Mouse (Mus musculus) CH12F3 (cell line): ENCODE results near the gene Nlk.

ENCODE experiments used
- in situ Hi-C: fragments of 300-500 bp; cut with MboI; formaldehyde crosslinking; loops from 2 replicates; pipeline ENCODE4 v1.14.3; 2020; ENCODE audit warnings: low sequenced_read_pairs

The Nlk gene

GRCm38 (mm10) chr11:78696777-78697752 is at the start of gene Nlk:
TSS of gene Nlk (minus strand) at chr11:78697373.
- in situ Hi-C loops = no loop called here

GRCm38 (mm10) chr11:78746264-78746663 is 49.1 kb upstream of the Nlk start:
- in situ Hi-C loops = no loop called here

GRCm38 (mm10) chr11:78745475-78745874 is 48.3 kb upstream of the Nlk start:
- in situ Hi-C loops = no loop called here

GRCm38 (mm10) chr11:78742461-78742860 is 45.3 kb upstream of the Nlk start:
- in situ Hi-C loops = no loop called here

GRCm38 (mm10) chr11:78741958-78742357 is 44.8 kb upstream of the Nlk start:
- in situ Hi-C loops = no loop called here

- in situ Hi-C loops = no loop called here
Observed at GRCm38 (mm10) chr11:78739361-78739760, 42.2 kb upstream of the Nlk start.

GRCm38 (mm10) chr11:78736877-78737408 is 39.8 kb upstream of the Nlk start:
- in situ Hi-C loops = no loop called here

- in situ Hi-C loops = no loop called here
Observed at GRCm38 (mm10) chr11:78735168-78735567, 38.0 kb upstream of the Nlk start.

- in situ Hi-C loops = no loop called here
Observed at GRCm38 (mm10) chr11:78732619-78733018, 35.4 kb upstream of the Nlk start.

- in situ Hi-C loops = no loop called here
Observed at GRCm38 (mm10) chr11:78730902-78731301, 33.7 kb upstream of the Nlk start.

- in situ Hi-C loops = no loop called here
Observed at GRCm38 (mm10) chr11:78728041-78728440, 30.9 kb upstream of the Nlk start.

- in situ Hi-C loops = no loop called here
Observed at GRCm38 (mm10) chr11:78726366-78726765, 29.2 kb upstream of the Nlk start.

- in situ Hi-C loops = no loop called here
Observed at GRCm38 (mm10) chr11:78724792-78725191, 27.6 kb upstream of the Nlk start.

GRCm38 (mm10) chr11:78721419-78721818 is 24.2 kb upstream of the Nlk start:
- in situ Hi-C loops = no loop called here

GRCm38 (mm10) chr11:78717655-78718054 is 20.5 kb upstream of the Nlk start:
- in situ Hi-C loops = no loop called here

- in situ Hi-C loops = no loop called here
Observed at GRCm38 (mm10) chr11:78708642-78709041, 11.5 kb upstream of the Nlk start.

GRCm38 (mm10) chr11:78706026-78706425 is 8.9 kb upstream of the Nlk start:
- in situ Hi-C loops = no loop called here

- in situ Hi-C loops = no loop called here
Observed at GRCm38 (mm10) chr11:78703085-78703484, 5.9 kb upstream of the Nlk start.

- in situ Hi-C loops = no loop called here
Observed at GRCm38 (mm10) chr11:78702319-78702718, 5.1 kb upstream of the Nlk start.

- in situ Hi-C loops = no loop called here
Observed at GRCm38 (mm10) chr11:78697753-78698171, 589 bp upstream of the Nlk start.

- in situ Hi-C loops = no loop called here
Observed at GRCm38 (mm10) chr11:78694249-78694648, 2.9 kb downstream of the Nlk start.

- in situ Hi-C loops = no loop called here
Observed at GRCm38 (mm10) chr11:78693307-78693706, 3.9 kb downstream of the Nlk start.
